Mouse (Mus musculus) liver, adult 2 months (tissue): Measurements from ENCODE around the gene Chd8. TPM values are rescaled to one million over a fixed set of nuclear protein-coding genes. Genes with fewer than 3 reads are reported as not detected.
A peak's percentile ranks its signal among the peaks of the same experiment; 100 is the strongest.
"Not testable (repeated sequence)": the region's sequence is repeated elsewhere in the genome, so short reads cannot be mapped to it uniquely, and the experiment has no call there.

ENCODE experiments used
- DNase-seq: peaks from one replicate; pipeline ENCODE4 v3.0.0-alpha.2; 2011; ENCODE audit warnings: low read depth, low spot score; ENCODE audit errors: extremely low read depth
- H3K27ac ChIP-seq: fragments of 200-500 bp; replicated peaks from 2 replicates; pipeline ENCODE4 v1.5.1; 2012; ENCODE audit warnings: low read depth, mild to moderate bottlenecking, control low read depth, inconsistent platforms, low read length; ENCODE audit not compliant: insufficient read depth
- H3K27me3 ChIP-seq: fragments of 200-500 bp; 2 replicates; pipeline ENCODE4 v1.6.1; 2012; ENCODE audit warnings: mild to moderate bottlenecking, moderate library complexity, low read length, inconsistent platforms; ENCODE audit not compliant: control insufficient read depth, insufficient read depth
- H3K36me3 ChIP-seq: fragments of 200-500 bp; 2 replicates; pipeline ENCODE4 v1.6.1; 2012; ENCODE audit warnings: low read length, inconsistent platforms; ENCODE audit not compliant: control insufficient read depth, insufficient read depth
- H3K4me1 ChIP-seq: fragments of 200-500 bp; 2 replicates; pipeline ENCODE4 v1.6.1; 2011; ENCODE audit warnings: low read length; ENCODE audit not compliant: control insufficient read depth, insufficient read depth
- H3K4me3 ChIP-seq: fragments of 200-500 bp; 2 replicates; pipeline ENCODE4 v1.5.1; 2011; ENCODE audit warnings: low read depth, mild to moderate bottlenecking, control low read depth, low read length, moderate library complexity; ENCODE audit not compliant: insufficient read depth
- H3K79me2 ChIP-seq: fragments of 200-500 bp; 2 replicates; pipeline ENCODE4 v1.6.1; 2012; ENCODE audit warnings: inconsistent platforms, mild to moderate bottlenecking, low read length, moderate library complexity; ENCODE audit not compliant: control insufficient read depth, insufficient read depth
- H3K9ac ChIP-seq: fragments of 200-500 bp; 2 replicates; pipeline ENCODE4 v1.6.1; 2012; ENCODE audit warnings: low read depth, mild to moderate bottlenecking, control low read depth, inconsistent platforms, low read length
- CTCF ChIP-seq: fragments of 200-500 bp; IDR thresholded peaks from 2 replicates; pipeline ENCODE4 v1.5.1; 2011; ENCODE audit warnings: low read depth, low read length, control low read depth
- POLR2A ChIP-seq: fragments of 200-500 bp; IDR thresholded peaks from 2 replicates; pipeline ENCODE4 v1.6.1; 2011; ENCODE audit warnings: low read length, control low read depth; ENCODE audit not compliant: insufficient read depth; ENCODE audit errors: extremely low read depth
- WGBS: fragments of 180-500 bp; shearing (Covaris S2); methylation state at CpG from one replicate; pipeline ENCODE4 v1.1.7; 2018; 5-methylcytosine and 5-hydroxymethylcytosine counted together
- polyA plus RNA-seq: library from polyadenylated mRNA; depleted of rRNA; stranded (reverse); fragments of >200 nt; gene quantifications from 2 replicates; pipeline ENCODE4 v1.2.3, GENCODE M21; 2012; rRNA removed
- total RNA-seq: library from RNA; depleted of rRNA; stranded (reverse); fragments of >200 nt; gene quantifications from 2 replicates; pipeline ENCODE4 v1.2.3, GENCODE M21; 2014; rRNA removed

The Chd8 gene
- total RNA-seq (20.4 and 22.7 TPM in 2 replicates), polyA plus RNA-seq (9.6 and 13.7 TPM in 2 replicates)

- WGBS, result under 1% methylated on average over 54 of the region's 54 CpGs
- Histone ChIP-seq H3K36me3 (no peaks in the 10 kb centered on the region; the same call in 1 of the 2 replicates), H3K4me3 (peak within 1 kb of the TSS; percentile 80), H3K79me2 (peaks cover 7% of the 10 kb centered on the region; the same call in 1 of the 2 replicates), H3K4me1 (peaks cover 3% of the 10 kb centered on the region; the same call in 1 of the 2 replicates), H3K27me3 (no peaks in the 10 kb centered on the region), H3K9ac (peak within 1 kb of the TSS; percentile 85), H3K27ac (peak within 1 kb of the TSS; percentile 60)
- DNase-seq, result peak; percentile 90
- TF ChIP-seq POLR2A (peak; percentile 77), CTCF (peak; percentile 82)
Observed at GRCm38 (mm10) chr14:52257484-52258213, at the start of gene Chd8. Gene Chd8, minus strand, starts transcription at chr14:52257780.

GRCm38 (mm10) chr14:52306100-52306499 lies 48.5 kb upstream of the Chd8 start:
- WGBS, result 96% methylated on average over 2 of the region's 2 CpGs
- Histone ChIP-seq H3K4me3 (no peak overlapping the region), H3K36me3 (no peaks in the 10 kb centered on the region), H3K27ac (no peak overlapping the region), H3K9ac (no peak overlapping the region), H3K79me2 (peaks cover 2% of the 10 kb centered on the region; the same call in 1 of the 2 replicates), H3K27me3 (no peaks in the 10 kb centered on the region), H3K4me1 (peaks cover 3% of the 10 kb centered on the region; the same call in 1 of the 2 replicates)
- no peak for TF ChIP-seq CTCF
- TF ChIP-seq POLR2A, result no peak
- DNase-seq, result no peak

GRCm38 (mm10) chr14:52304644-52305271 lies 47.2 kb upstream of the Chd8 start, which contains the start of gene Mettl3:
Gene Mettl3, minus strand, starts transcription at chr14:52305128.
- peak; percentile 92 for DNase-seq
- peak within 1 kb of the TSS; percentile 86 for H3K4me3 ChIP-seq
- peak; percentile 35; the same call in 1 of the 2 replicates for TF ChIP-seq POLR2A
- TF ChIP-seq CTCF, result 0 out of 2 replicates have a peak, but pooled peaks have one; percentile 3
- peaks cover 6% of the 10 kb centered on the region; the same call in 1 of the 2 replicates for H3K36me3 ChIP-seq
- peaks cover 2% of the 10 kb centered on the region; the same call in 1 of the 2 replicates for H3K79me2 ChIP-seq
- peak within 1 kb of the TSS; percentile 69 for H3K27ac ChIP-seq
- peak within 1 kb of the TSS; percentile 78 for H3K9ac ChIP-seq
- H3K4me1 ChIP-seq, result peaks cover 3% of the 10 kb centered on the region; the same call in 1 of the 2 replicates
- H3K27me3 ChIP-seq, result no peaks in the 10 kb centered on the region
- WGBS, result under 1% methylated on average over 46 of the region's 46 CpGs

GRCm38 (mm10) chr14:52303517-52303916 lies 45.9 kb upstream of the Chd8 start:
- WGBS, result 96% methylated on average over 3 of the region's 3 CpGs
- DNase-seq, H3K79me2 ChIP-seq, H3K27me3 ChIP-seq, H3K9ac ChIP-seq, H3K27ac ChIP-seq, H3K4me1 ChIP-seq, H3K4me3 ChIP-seq: not testable (repeated sequence)
- H3K36me3 ChIP-seq, result peaks cover 16% of the 10 kb centered on the region

DNA sequence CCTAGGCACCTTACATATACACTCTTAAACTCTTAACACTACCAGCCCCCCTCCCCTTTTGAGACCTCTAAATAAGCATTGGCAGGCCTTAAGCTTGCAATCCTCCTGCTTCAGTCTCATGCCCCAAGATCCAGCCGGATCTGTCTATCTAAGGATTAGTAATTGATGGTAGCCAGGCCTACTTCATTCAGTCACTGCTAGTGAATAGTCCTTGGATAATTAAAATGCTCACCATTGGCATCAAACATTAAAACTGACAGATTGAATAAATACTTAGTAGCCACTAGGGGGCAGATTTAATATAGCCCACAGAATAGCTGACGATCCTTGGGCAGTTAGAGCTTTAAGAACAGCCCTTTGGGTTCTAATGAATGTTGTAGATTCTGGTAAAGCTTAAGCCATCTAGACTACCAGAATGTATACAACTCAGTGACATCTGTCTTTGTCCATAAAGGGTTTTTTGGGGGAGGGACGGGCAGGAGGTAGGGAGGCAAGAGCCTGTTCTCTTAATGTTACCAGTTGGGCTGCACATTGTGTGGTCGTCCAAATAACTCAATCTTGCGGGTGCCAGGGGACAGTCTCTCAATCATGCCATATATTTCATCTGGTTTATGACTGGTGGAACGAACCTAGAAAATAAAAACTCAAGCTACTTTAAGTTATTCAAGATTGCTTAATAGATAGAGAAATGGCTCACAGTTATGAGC lies 38.1 kb upstream of the Chd8 start:
- DNase-seq, result peak; percentile 43
- H3K79me2 ChIP-seq, result no peaks in the 10 kb centered on the region
- no peak overlapping the region for H3K4me3 ChIP-seq
- 78% methylated on average over 6 of the region's 6 CpGs for WGBS
- H3K36me3 ChIP-seq, result peaks cover 65% of the 10 kb centered on the region
- TF ChIP-seq CTCF (peak; percentile 34; the same call in 1 of the 2 replicates), POLR2A (no peak)
- H3K27me3 ChIP-seq, result no peaks in the 10 kb centered on the region
- H3K27ac ChIP-seq, result no peak overlapping the region
- no peaks in the 10 kb centered on the region for H3K4me1 ChIP-seq
- H3K9ac ChIP-seq, result no peak overlapping the region
